Comparison of ENCODE assay signal across 8 mouse cellular contexts in the genomic region with DNA sequence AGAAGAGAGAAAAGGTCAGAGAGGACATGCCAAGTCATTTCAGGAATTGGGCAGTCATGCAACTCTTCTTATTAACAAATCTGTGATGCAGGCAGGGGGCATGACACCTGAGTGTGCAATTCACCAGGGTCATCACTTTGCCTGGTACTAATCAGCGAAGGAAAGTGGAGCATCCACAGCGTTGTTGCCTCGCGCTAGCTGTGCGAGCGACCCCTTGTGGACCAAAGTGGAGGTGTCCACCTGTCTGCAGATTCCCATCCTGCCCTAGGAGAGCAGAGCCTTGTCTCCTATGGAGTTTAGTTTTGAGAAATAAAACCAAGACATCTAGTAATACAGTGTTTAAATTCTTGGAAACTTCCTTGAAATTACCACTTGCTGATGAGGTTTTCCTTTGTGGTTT.
DNase-seq lines count a peak whose midpoint lies in the region; ATAC-seq lines count a peak whose summit lies in the region.

No protein-coding gene starts in this region.

- H3K27me3 ChIP-seq in heart, embryonic 10.5 days (ENCODE audit: insufficient read depth, poor library complexity, severe bottlenecking): peaks cover 8% of the 10 kb centered on the region; the same call in 1 of the 2 replicates
- no peaks in the 10 kb centered on the region for H3K27me3 ChIP-seq in forebrain, embryonic 15.5 days
- no peaks in the 10 kb centered on the region for H3K27me3 ChIP-seq in neural tube, embryonic 11.5 days (ENCODE audit: control insufficient read depth, insufficient read depth, low read length)

- intact Hi-C loops in heart, postnatal 14 days (cut with DNase I): no loop called here

- WGBS in heart, embryonic 10.5 days: 8% methylated on average over 6 of the region's 6 CpGs
- 5% methylated on average over 6 of the region's 6 CpGs for WGBS in forebrain, embryonic 15.5 days
- 20% methylated on average over 6 of the region's 6 CpGs for WGBS in neural tube, embryonic 11.5 days

- DNase-seq in heart, postnatal 14 days: peak; percentile 11 to 34
- DNase-seq in heart, embryonic 10.5 days (ENCODE audit: low spot score): no peak
- DNase-seq in 3T3-L1 (ENCODE audit: low read depth, low spot score): peak; percentile 12
- peak; percentile 49 to 63 for DNase-seq in adrenal gland, postnatal 36 days
- DNase-seq in layer of hippocampus, postnatal 36 days: peak; percentile 50 to 55
- peak; percentile 56 for DNase-seq in neural tube, embryonic 11.5 days (ENCODE audit: low spot score)
- DNase-seq in thymus, postnatal 25 days: no peak

- ATAC-seq in forebrain, embryonic 15.5 days (replicated peaks): 0 out of 2 replicates have a peak, but pooled peaks have one; percentile 53
- ATAC-seq in neural tube, embryonic 11.5 days (ENCODE audit: insufficient read depth, low FRiP score, low TSS enrichment): no peak

- no peak overlapping the region for H3K9ac ChIP-seq in forebrain, embryonic 15.5 days (replicated peaks)
- H3K9ac ChIP-seq in neural tube, embryonic 11.5 days (ENCODE audit: low read length): no peak overlapping the region

- H3K4me3 ChIP-seq in heart, embryonic 10.5 days: no peak overlapping the region
- H3K4me3 ChIP-seq in forebrain, embryonic 15.5 days: no peak overlapping the region
- no peak overlapping the region for H3K4me3 ChIP-seq in neural tube, embryonic 11.5 days (ENCODE audit: low read depth, low read length)

- H3K27ac ChIP-seq in heart, embryonic 10.5 days: no peak overlapping the region
- no peak overlapping the region for H3K27ac ChIP-seq in forebrain, embryonic 15.5 days (replicated peaks)
- no peak overlapping the region for H3K27ac ChIP-seq in neural tube, embryonic 11.5 days (ENCODE audit: low read depth, low read length)

- H3K9me3 ChIP-seq in heart, embryonic 10.5 days: no peaks in the 10 kb centered on the region
- no peaks in the 10 kb centered on the region for H3K9me3 ChIP-seq in forebrain, embryonic 15.5 days
- no peaks in the 10 kb centered on the region for H3K9me3 ChIP-seq in neural tube, embryonic 11.5 days (ENCODE audit: control insufficient read depth, low read length)

- H3K4me2 ChIP-seq in forebrain, embryonic 15.5 days (replicated peaks): no peak overlapping the region
- no peak overlapping the region for H3K4me2 ChIP-seq in neural tube, embryonic 11.5 days (ENCODE audit: low read depth)

- no peaks in the 10 kb centered on the region for H3K4me1 ChIP-seq in heart, embryonic 10.5 days
- H3K4me1 ChIP-seq in forebrain, embryonic 15.5 days: no peaks in the 10 kb centered on the region
- no peaks in the 10 kb centered on the region for H3K4me1 ChIP-seq in neural tube, embryonic 11.5 days (ENCODE audit: control insufficient read depth, insufficient read depth, low read length)

- H3K36me3 ChIP-seq in heart, embryonic 10.5 days: no peaks in the 10 kb centered on the region
- H3K36me3 ChIP-seq in forebrain, embryonic 15.5 days: no peaks in the 10 kb centered on the region
- H3K36me3 ChIP-seq in neural tube, embryonic 11.5 days (ENCODE audit: control insufficient read depth, insufficient read depth, low read length): no peaks in the 10 kb centered on the region

Comparison
In these comparisons a context has a peak if more than half of its experiments do, and no peak if none do; other contexts are left out.
1. DNase-seq: peak in heart, postnatal 14 days (2 of 2), 3T3-L1 (single experiment), adrenal gland, postnatal 36 days (2 of 2), layer of hippocampus, postnatal 36 days (2 of 2) and neural tube, embryonic 11.5 days (single experiment); none in heart, embryonic 10.5 days (single experiment) and thymus, postnatal 25 days (single experiment).